Mouse (Mus musculus) myocyte (in vitro differentiated cells): ENCODE data around the gene Kif20b.

Experiments
- MAX ChIP-seq: IDR thresholded peaks from one replicate; pipeline ENCODE4 v1.6.1; 2011; ENCODE audit warnings: low read depth, mild to moderate bottlenecking, control low read depth
- POLR2A ChIP-seq: IDR thresholded peaks from one replicate; pipeline ENCODE4 v1.6.1; 2011; ENCODE audit warnings: low read depth, mild to moderate bottlenecking, control low read depth, moderate library complexity; ENCODE audit not compliant: insufficient read length
- TCF3 ChIP-seq: IDR thresholded peaks from one replicate; pipeline ENCODE4 v1.6.1; 2011; ENCODE audit warnings: low read depth, control low read depth; ENCODE audit not compliant: insufficient read length

- no peak for TF ChIP-seq MAX
- no peak for TF ChIP-seq TCF3
- no peak for TF ChIP-seq POLR2A
Measured at GRCm38 (mm10) chr19:34920066-34920465, 2.1 kb upstream of the Kif20b start.
